Mouse (Mus musculus) thymus, postnatal 36 days (tissue): Measurements from ENCODE around the gene Mocs1.

Experiments used
- DNase-seq, 2 experiments: peaks; one replicate each; pipeline ENCODE4 v3.0.0; 2022; ENCODE audit warnings: mixed read lengths in 2 of 2

Gene Mocs1

GRCm38 (mm10) chr17:49493276-49493675 lies 65.1 kb downstream of the Mocs1 start:
- no peak for DNase-seq

- no peak for DNase-seq
These were observed 70.0 kb downstream of the Mocs1 start for GRCm38 (mm10) chr17:49498169-49498568.

- no peak for DNase-seq
These were observed 71.5 kb downstream of the Mocs1 start for GRCm38 (mm10) chr17:49499635-49500034.

DNA sequence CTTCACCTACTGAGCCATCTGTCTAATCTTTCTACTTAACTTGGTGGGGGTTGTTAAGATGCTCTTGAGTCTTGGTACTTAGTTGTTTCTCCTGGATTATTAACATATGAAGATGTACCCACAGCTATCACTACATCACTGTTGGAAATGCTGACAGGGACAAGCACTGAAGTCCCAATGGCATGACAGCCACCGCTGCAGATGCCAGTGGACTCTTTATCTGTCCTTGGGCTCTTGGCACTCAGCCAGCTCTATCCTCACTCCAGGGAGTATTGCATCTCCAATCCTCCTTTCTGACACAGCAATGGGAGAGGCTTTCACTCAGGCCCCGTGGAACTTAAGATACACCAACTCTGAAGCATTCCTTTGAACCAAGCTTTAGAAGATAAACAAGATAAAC lies 72.1 kb downstream of the Mocs1 start:
- no peak for DNase-seq

- no peak for DNase-seq
These were observed 75.2 kb downstream of the Mocs1 start for GRCm38 (mm10) chr17:49503246-49503900.
